Mouse (Mus musculus) limb, embryonic 15.5 days (tissue): ENCODE data around the gene Aurkb. TPM values are rescaled to one million over a fixed set of nuclear protein-coding genes. Genes with fewer than 3 reads are reported as not detected.
A peak's percentile ranks its signal among the peaks of the same experiment; 100 is the strongest.
"Not testable (repeated sequence)": the region's sequence is repeated elsewhere in the genome, so short reads cannot be mapped to it uniquely, and the experiment has no call there.

Source experiments
- ATAC-seq: fragments of 200-750 bp; cut with Nextera tagmentation; 2 replicates; pipeline ENCODE4 v1.8.0; 2017; ENCODE audit warnings: low read depth, moderate TSS enrichment; ENCODE audit not compliant: insufficient number of reproducible peaks, low FRiP score, low TSS enrichment
- H3K27ac ChIP-seq: fragments of 300-500 bp; sonication (generic); 2 replicates; pipeline ENCODE4 v1.5.1; 2015; ENCODE audit warnings: moderate library complexity, mild to moderate bottlenecking, inconsistent platforms
- H3K27me3 ChIP-seq: fragments of 300-500 bp; sonication (generic); 2 replicates; pipeline ENCODE4 v1.6.1; 2015; ENCODE audit warnings: inconsistent platforms
- H3K36me3 ChIP-seq: fragments of 300-500 bp; sonication (generic); 2 replicates; pipeline ENCODE4 v1.6.1; 2015; ENCODE audit warnings: inconsistent platforms
- H3K4me1 ChIP-seq: fragments of 300-500 bp; sonication (generic); 2 replicates; pipeline ENCODE4 v1.6.1; 2015; ENCODE audit warnings: inconsistent platforms
- H3K4me2 ChIP-seq: fragments of 300-500 bp; sonication (generic); 2 replicates; pipeline ENCODE4 v1.6.1; 2015; ENCODE audit warnings: mild to moderate bottlenecking, inconsistent platforms
- H3K4me3 ChIP-seq: fragments of 300-500 bp; sonication (generic); 2 replicates; pipeline ENCODE4 v1.5.1; 2015; ENCODE audit warnings: mild to moderate bottlenecking, inconsistent platforms
- H3K9ac ChIP-seq: fragments of 300-500 bp; sonication (generic); 2 replicates; pipeline ENCODE4 v1.6.1; 2015; ENCODE audit warnings: inconsistent platforms
- H3K9me3 ChIP-seq: fragments of 300-500 bp; sonication (generic); 2 replicates; pipeline ENCODE4 v1.6.1; 2016; ENCODE audit warnings: inconsistent platforms
- WGBS: fragments of 180-500 bp; shearing (Covaris S2); methylation state at CpG from one replicate; pipeline ENCODE4 v1.1.7; 2015; 5-methylcytosine and 5-hydroxymethylcytosine counted together
- polyA plus RNA-seq: library from polyadenylated mRNA; unstranded; fragments of >200 nt; fragmentation: Nextera tagmentation; extraction: Ambion mirVana; gene quantifications from 2 replicates; pipeline ENCODE4 v1.2.1, GENCODE M21; 2015

Aurkb gene
- polyA plus RNA-seq, 1 experiment from 2014 or later = 111 TPM

DNA sequence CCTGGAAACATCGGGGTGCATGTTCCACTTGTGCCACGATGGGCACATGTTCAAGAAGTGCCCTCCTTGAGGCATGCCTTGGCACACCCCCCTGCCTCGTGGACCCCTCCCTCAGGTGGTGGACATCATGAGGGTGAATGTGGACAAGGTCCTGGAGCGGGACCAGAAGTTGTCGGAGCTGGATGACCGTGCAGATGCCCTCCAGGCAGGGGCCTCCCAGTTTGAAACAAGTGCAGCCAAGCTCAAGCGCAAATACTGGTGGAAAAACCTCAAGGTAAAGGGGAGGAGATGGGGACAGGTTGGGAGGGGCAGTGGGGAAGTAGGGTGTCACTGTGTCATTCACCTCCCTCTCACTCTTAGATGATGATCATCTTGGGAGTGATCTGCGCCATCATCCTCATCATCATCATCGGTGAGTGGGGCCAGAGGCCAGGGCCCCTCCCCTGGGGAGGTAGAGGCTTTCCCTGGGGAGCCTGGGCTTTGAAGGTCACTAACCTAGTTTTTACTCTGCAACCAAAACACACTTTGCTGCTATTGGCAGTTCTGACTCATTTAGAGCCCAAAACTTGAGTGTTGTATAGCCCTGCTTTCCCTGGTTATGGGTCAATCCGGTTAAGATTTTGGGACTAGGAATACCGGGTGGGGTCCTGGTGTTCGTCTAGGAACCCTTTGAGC, 44.3 kb downstream of the Aurkb start:
- no peaks in the 10 kb centered on the region for H3K9me3 ChIP-seq
- peak overlapping the region; percentile 72 for H3K4me3 ChIP-seq
- WGBS = 82% methylated on average over 12 of the region's 12 CpGs
- ATAC-seq = no peak
- H3K36me3 ChIP-seq = peaks cover 28% of the 10 kb centered on the region
- peak overlapping the region; percentile 95 for H3K9ac ChIP-seq
- peak overlapping the region; percentile 84 for H3K4me2 ChIP-seq
- no peaks in the 10 kb centered on the region for H3K27me3 ChIP-seq
- H3K4me1 ChIP-seq = peaks cover 48% of the 10 kb centered on the region
- peak overlapping the region; percentile 30 for H3K27ac ChIP-seq

DNA sequence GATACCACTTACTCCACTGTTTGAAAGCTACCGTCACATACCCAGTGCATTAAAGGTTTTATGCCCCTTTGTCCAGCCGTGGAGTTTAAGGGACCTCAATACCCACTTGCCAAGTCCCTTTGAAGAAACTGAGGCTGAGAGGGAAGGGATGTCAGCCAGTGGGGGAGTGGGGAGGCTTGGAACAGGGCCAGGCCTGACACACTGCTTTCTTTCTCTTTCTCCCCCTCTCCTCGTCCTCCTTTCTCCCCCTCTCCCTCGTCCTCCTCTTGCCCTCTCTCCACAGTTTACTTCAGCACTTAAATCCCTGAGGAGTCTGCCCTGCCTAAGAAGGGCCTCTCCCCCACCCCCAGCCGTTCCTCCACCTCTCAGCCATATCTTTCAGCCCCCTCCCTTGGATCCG, 44.9 kb downstream of the Aurkb start:
- 54% methylated on average over 6 of the region's 6 CpGs for WGBS
- peak overlapping the region; percentile 84; the same call in 1 of the 2 replicates for H3K4me2 ChIP-seq
- H3K4me1 ChIP-seq = peaks cover 48% of the 10 kb centered on the region
- peaks cover 28% of the 10 kb centered on the region for H3K36me3 ChIP-seq
- H3K4me3 ChIP-seq = peak overlapping the region; percentile 72; the same call in 1 of the 2 replicates
- 0 out of 2 replicates have a peak overlapping the region, but pooled peaks have one; percentile 27 for H3K27ac ChIP-seq
- no peak overlapping the region for H3K9ac ChIP-seq
- ATAC-seq = no peak
- no peaks in the 10 kb centered on the region for H3K27me3 ChIP-seq
- no peaks in the 10 kb centered on the region for H3K9me3 ChIP-seq

DNA sequence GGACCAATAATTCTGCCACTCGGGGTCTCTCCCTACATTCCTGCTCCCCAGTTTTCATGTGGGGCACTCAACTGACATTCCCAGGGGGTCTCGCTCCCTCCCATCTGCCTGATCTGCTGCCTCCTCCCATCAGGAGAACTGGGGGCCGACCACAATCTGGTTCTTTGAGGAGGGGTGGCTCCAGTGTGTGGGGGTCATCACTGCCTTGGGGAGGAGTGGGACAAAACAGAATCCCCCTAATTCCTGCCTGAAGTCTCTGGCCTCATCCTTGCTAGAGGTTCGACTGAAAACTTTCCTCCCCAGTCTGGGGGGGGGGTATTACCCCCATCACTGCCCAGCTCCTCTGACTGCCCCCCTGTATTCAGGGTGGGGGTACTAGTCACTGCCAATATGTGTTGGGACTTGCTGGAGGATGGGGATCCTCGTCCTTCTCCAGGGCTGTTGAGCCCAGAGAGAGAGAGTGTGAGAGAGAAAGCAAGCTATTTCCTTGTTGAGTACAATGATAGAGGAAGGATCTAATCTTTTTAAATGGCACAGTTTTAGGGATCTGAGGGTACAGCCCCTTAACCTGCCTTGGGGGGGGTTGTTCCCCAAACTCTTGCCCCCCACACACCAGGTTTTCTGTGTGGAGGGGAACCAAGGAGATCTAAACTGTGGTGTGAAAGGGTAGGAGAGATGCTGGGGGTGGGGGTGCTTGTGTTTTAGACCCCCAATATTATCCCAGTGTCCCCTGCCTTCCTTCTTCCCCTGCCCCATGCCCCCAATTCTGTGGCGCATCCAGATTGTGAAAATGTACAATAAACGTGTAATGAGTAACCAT, 46.3 kb downstream of the Aurkb start:
- Histone ChIP-seq H3K4me1 (peaks cover 54% of the 10 kb centered on the region), H3K4me3 (no peak overlapping the region), H3K9me3 (no peaks in the 10 kb centered on the region), H3K9ac (no peak overlapping the region), H3K27ac (peak overlapping the region; percentile 29; the same call in 1 of the 2 replicates), H3K27me3 (no peaks in the 10 kb centered on the region), H3K36me3 (peaks cover 28% of the 10 kb centered on the region), H3K4me2 (no peak overlapping the region)
- 62% methylated on average over 7 of the region's 7 CpGs for WGBS
- ATAC-seq = no peak

DNA sequence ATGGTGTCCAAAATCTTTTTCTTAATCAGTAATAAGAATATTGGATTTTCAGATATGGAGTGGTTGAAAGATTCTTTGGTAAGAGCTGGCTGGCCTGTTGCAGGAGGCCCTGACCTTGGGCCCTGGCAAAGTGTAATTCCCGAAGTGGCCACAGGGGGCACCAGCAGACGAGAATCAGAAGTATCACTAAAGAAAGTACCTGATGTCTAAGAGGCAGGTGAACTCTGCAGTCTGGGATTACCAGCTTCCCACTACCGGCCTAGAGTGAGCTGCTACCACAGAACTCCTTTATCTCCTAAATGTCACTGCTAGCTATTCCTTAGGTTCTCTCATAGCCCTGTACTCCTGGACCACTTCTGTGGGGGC, 46.9 kb downstream of the Aurkb start:
- Histone ChIP-seq H3K4me2 (no peak overlapping the region), H3K9ac (no peak overlapping the region), H3K9me3 (no peaks in the 10 kb centered on the region), H3K27me3 (no peaks in the 10 kb centered on the region), H3K4me3 (no peak overlapping the region), H3K27ac (no peak overlapping the region), H3K4me1 (peaks cover 53% of the 10 kb centered on the region), H3K36me3 (peaks cover 28% of the 10 kb centered on the region)
- WGBS = 4% methylated on average over 3 of the region's 3 CpGs
- ATAC-seq = no peak

DNA sequence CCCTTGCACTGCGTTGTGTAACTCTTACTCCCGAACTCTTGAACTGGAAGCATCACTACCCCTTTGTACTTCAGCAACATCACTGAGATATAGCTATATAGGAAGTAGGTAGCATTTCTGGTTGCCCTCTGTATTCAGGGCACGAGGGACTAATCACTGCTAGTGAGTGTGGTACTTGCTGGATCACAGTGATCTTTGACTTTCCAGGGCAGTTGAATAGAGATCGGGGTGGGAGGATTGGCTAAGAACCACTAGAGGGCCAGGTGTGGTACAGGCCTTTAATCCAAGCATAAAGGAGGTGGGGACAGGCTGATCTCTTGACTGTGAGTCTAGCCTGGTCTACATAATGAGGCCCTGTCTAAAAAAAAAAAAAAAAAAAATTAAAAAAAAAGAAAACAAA, 47.4 kb downstream of the Aurkb start:
- H3K4me1 ChIP-seq = peaks cover 53% of the 10 kb centered on the region
- no peaks in the 10 kb centered on the region for H3K27me3 ChIP-seq
- no peaks in the 10 kb centered on the region for H3K9me3 ChIP-seq
- no peak for ATAC-seq
- H3K4me2 ChIP-seq = no peak overlapping the region
- H3K9ac ChIP-seq = no peak overlapping the region
- no peak overlapping the region for H3K27ac ChIP-seq
- peaks cover 28% of the 10 kb centered on the region for H3K36me3 ChIP-seq
- H3K4me3 ChIP-seq = no peak overlapping the region
- 87% methylated on average over 4 of the region's 4 CpGs for WGBS

DNA sequence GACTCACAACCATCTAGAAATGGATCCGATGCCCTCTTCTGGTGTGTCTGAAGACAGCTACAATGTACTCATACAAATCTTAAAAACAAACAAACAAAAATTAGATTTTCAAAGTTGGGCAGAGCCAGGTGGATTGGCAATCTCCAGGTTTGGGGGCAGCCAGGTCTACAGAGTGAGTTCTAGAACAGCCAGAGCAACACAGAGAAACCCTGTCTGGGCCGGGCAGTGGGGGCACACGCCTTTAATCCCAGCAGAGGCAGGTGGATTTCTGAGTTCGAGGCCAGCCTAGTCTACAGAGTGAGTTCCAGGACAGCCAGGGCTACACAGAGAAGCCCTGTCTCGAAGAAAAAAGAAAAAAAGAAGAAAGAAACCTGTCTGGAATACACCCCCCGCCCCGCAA, 48.4 kb downstream of the Aurkb start:
- WGBS = 89% methylated on average over 7 of the region's 7 CpGs
- not testable (repeated sequence) for H3K9me3 ChIP-seq, H3K9ac ChIP-seq, ATAC-seq, H3K4me3 ChIP-seq, H3K27me3 ChIP-seq, H3K4me2 ChIP-seq
- Histone ChIP-seq H3K4me1 (peaks cover 60% of the 10 kb centered on the region), H3K27ac (peak overlapping the region; percentile 92), H3K36me3 (peaks cover 28% of the 10 kb centered on the region)

DNA sequence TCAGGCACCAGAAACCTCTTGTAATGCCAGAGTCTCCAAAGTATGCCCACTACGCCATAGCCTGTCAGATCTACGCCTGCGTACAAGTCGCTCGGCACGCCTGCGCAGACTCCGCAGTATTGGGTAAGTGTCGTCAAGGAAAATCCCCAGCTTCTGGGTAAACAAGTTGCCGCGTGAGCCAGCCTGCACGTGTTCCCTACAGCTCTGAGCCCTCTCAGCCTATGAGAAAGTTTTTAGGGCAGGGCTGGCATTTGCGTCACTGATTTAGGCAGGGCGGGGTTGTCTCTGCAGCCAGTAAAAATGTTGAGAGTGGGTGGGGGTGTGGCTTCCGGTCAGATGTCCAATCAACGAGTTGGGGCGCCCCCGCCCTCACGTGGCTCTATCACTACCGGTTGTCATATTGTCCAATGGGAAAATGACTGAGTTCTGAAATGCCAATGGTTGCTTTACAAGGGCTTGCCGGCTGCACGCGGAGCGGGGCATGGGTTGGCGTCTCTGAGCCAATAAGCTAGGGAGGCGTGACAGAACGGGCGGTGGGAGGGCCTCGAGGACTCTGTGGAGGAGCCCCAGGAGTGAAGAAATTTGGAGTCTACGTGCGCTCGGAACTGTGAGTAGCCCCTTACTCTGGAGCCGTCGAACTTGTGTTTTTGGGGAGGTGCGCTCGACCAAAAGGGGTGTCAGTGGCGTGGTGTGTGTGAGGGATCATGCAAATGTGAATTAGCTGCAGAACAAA, 49.4 kb downstream of the Aurkb start, which contains the start of gene Per1:
Gene Per1, plus strand, starts transcription at position 521 of the 733 bp plus-strand sequence.
- peak within 1 kb of the TSS; percentile 96 for H3K27ac ChIP-seq
- peak within 1 kb of the TSS; percentile 90 for H3K4me2 ChIP-seq
- peak within 1 kb of the TSS; percentile 64 for H3K4me3 ChIP-seq
- H3K9me3 ChIP-seq = no peaks in the 10 kb centered on the region
- H3K27me3 ChIP-seq = no peaks in the 10 kb centered on the region
- WGBS = under 1% methylated on average over 37 of the region's 37 CpGs
- ATAC-seq = peak; percentile 93
- H3K4me1 ChIP-seq = peaks cover 60% of the 10 kb centered on the region
- H3K9ac ChIP-seq = peak within 1 kb of the TSS; percentile 61
- H3K36me3 ChIP-seq = peaks cover 25% of the 10 kb centered on the region

DNA sequence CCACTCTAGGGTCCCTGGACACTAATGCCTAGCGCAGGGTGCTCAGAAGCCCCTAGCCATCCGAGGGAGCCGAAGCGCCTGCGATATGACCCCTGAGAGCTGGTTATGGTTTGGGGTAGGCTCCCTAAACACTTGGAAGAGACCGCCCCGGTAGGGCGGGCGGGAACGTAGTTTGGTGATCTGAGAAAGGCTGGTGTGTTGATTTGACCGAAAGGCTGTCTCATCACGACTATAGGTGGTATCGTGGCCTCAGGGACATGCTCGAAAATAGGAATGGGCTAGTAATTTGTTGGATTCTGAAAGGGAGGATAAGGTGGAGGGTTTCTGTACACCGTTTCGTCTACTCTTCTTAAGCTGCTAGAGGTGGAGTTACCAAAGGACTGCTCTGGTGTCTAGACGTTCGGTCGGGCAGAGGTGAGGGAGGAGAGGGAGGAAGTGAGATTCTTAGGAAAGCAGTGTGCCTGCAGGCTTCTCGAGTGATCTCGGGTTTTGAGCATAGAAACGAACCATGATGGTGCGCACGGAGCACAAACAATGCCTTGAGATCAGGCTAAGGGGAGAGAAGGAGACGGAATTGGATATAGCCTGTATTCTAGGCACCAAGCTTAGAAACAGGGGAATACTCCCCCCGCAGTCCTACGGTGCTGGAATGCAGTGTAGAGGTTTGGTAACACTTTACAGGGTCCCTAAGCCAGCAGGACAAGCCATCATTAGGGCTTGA, 50.2 kb downstream of the Aurkb start:
- peak overlapping the region; percentile 90 for H3K4me2 ChIP-seq
- no peaks in the 10 kb centered on the region for H3K9me3 ChIP-seq
- H3K4me1 ChIP-seq = peaks cover 60% of the 10 kb centered on the region
- H3K27ac ChIP-seq = peak overlapping the region; percentile 96
- 1% methylated on average over 27 of the region's 27 CpGs for WGBS
- H3K9ac ChIP-seq = peak overlapping the region; percentile 61
- H3K4me3 ChIP-seq = peak overlapping the region; percentile 64
- peaks cover 22% of the 10 kb centered on the region for H3K36me3 ChIP-seq
- no peaks in the 10 kb centered on the region for H3K27me3 ChIP-seq
- no peak for ATAC-seq

DNA sequence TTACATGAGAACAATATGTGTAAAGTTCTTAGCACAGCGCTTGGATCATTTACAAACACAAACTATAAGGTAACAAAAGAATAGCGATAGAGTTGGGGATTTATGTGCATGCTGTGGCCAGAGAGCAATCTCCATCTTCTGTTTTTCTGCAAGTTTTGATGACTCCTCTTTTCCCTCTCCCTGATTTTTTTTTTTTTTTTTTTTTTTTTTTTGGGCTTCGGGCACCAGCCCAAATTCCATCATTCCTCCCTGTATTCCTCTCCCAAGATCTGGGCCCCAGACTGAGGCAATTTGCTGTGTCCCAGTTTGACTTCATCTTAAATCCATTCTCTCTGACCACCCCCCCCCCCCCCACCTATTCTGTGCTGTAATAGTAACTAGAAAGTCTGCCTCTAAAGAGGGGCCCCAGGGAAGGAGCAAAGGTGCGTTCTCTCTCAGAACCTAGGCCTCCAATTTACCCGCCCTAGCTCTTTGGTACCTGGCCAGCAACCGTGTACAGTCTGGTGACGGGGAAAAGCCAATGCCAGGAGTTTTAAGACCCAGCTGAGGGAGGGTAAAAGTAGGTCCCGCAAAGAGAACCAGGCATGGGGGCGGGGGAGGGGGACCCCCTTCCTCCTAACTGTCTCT, 51.0 kb downstream of the Aurkb start:
- Histone ChIP-seq H3K36me3 (peaks cover 23% of the 10 kb centered on the region), H3K4me3 (peak overlapping the region; percentile 64), H3K27ac (peak overlapping the region; percentile 96), H3K4me2 (peak overlapping the region; percentile 90), H3K27me3 (no peaks in the 10 kb centered on the region), H3K4me1 (peaks cover 58% of the 10 kb centered on the region), H3K9ac (peak overlapping the region; percentile 61), H3K9me3 (no peaks in the 10 kb centered on the region)
- 6% methylated on average over 9 of the region's 9 CpGs for WGBS
- peak; percentile 0; the same call in 1 of the 2 replicates for ATAC-seq

DNA sequence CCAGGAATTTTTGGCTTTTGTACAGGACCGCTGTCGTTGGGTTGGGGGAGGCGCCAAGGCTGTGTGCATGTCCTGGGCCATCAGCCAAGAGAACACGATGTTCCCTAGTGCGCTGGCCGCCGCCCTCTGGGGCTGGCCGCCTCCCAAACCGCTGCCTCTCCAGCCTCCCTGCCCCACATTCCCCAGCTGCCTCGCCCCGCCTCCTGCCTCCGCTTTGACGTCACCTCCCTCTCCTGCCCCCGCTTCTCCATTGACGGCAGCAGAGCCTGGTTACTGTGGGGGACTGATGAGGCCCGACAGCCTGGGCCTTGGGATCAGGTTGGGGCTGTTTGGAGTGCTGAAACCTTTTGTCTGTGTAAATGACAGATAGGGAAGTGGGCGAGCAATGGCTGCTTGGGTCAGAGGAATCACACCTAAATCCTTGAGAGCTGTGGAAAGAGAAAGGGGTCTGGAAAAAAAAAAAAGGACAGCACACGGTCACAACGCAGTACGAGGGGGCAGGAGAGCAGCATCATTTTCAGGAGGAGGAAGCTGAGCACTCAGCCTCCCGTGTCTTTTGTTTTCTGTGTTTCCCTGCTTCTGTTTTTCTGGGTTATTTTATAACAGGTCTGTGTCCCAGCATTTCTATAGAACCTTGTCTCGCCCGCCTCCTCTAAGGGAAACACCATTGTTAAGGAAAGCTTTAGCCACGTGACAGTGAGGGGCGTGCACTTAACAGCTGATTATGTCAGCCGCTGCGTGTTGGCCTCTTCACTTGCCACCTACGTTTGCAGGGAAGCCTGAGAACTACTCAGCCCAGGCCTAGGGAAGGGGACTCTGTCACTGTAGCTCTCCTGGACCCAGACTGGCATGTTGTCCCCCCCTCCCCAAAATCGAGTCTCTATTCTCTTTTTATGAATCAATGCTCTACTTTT, 51.8 kb downstream of the Aurkb start:
- Histone ChIP-seq H3K27me3 (no peaks in the 10 kb centered on the region), H3K4me2 (peak overlapping the region; percentile 90), H3K4me3 (peak overlapping the region; percentile 64), H3K9me3 (no peaks in the 10 kb centered on the region), H3K4me1 (peaks cover 53% of the 10 kb centered on the region), H3K36me3 (peaks cover 26% of the 10 kb centered on the region), H3K27ac (peak overlapping the region; percentile 96), H3K9ac (peak overlapping the region; percentile 41)
- WGBS = 2% methylated on average over 29 of the region's 29 CpGs
- peak; percentile 49 for ATAC-seq
